Mouse (Mus musculus) myocyte (in vitro differentiated cells): Measurements from ENCODE around the gene Zfp652.

Source experiments
- CEBPB ChIP-seq: IDR thresholded peaks from 2 replicates; pipeline ENCODE4 v1.6.1; 2011; ENCODE audit warnings: mild to moderate bottlenecking, moderate library complexity; ENCODE audit not compliant: poor library complexity, insufficient read depth, severe bottlenecking
- MAX ChIP-seq: IDR thresholded peaks from one replicate; pipeline ENCODE4 v1.6.1; 2011; ENCODE audit warnings: low read depth, mild to moderate bottlenecking, control low read depth
- MYOD1 ChIP-seq, 3 experiments: IDR thresholded peaks; one replicate each; pipeline ENCODE4 v1.6.1; 2011; ENCODE audit warnings: control low read depth in 2 of 3, low read depth in 2 of 3, mild to moderate bottlenecking in 2 of 3, moderate library complexity in 1 of 3; ENCODE audit not compliant: insufficient read length in 2 of 3, control insufficient read depth in 1 of 3
- POLR2A ChIP-seq: IDR thresholded peaks from one replicate; pipeline ENCODE4 v1.6.1; 2011; ENCODE audit warnings: low read depth, mild to moderate bottlenecking, control low read depth, moderate library complexity; ENCODE audit not compliant: insufficient read length
- POLR2AphosphoS2 ChIP-seq: IDR thresholded peaks from one replicate; pipeline ENCODE4 v1.6.1; 2011; ENCODE audit warnings: low read depth, control low read depth; ENCODE audit not compliant: insufficient read length
- REST ChIP-seq: IDR thresholded peaks from one replicate; pipeline ENCODE4 v1.6.1; 2011; ENCODE audit warnings: mild to moderate bottlenecking, control low read depth, moderate library complexity; ENCODE audit not compliant: insufficient read depth, insufficient read length
- TCF12 ChIP-seq: IDR thresholded peaks from one replicate; pipeline ENCODE4 v1.6.1; 2011; ENCODE audit warnings: mild to moderate bottlenecking, control low read depth; ENCODE audit not compliant: poor library complexity, insufficient read depth, severe bottlenecking
- USF1 ChIP-seq: IDR thresholded peaks from one replicate; pipeline ENCODE4 v1.6.1; 2011; ENCODE audit warnings: low read depth, mild to moderate bottlenecking, control low read depth, moderate library complexity

DNA sequence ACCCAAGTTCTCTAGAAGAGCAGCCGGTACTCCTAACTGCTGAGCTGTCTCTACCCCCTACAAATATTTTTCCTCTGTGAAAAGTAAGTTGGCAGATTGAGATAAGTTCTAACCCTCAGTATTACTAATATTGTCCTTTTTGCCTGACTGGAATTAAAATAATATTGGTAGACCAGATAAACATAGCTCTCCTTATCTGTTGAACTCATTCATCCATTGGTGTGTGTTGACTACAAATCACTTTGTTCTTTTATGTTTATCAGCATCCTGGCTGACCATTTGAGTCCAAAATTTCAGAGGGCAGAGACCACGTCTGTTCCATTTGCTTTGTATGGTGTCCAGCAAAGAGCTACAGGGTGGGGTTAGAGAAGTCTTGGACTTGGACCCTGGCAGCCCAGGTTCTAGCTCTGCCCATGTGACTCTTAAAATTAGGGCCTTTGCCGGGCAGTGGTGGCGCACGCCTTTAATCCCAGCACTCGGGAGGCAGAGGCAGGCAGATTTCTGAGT is 2.9 kb upstream of the Zfp652 start:
- no peak for TF ChIP-seq REST
- TF ChIP-seq MYOD1 (IDR thresholded peaks at IDR 0.05; ENCODE audit: control insufficient read depth in 1 of 3, insufficient read length in 2 of 3, low read depth in 2 of 3) = no peak
- TF ChIP-seq TCF12 = no peak
- TF ChIP-seq POLR2AphosphoS2 = no peak
- TF ChIP-seq USF1 = no peak
- TF ChIP-seq CEBPB = no peak
- no peak for TF ChIP-seq POLR2A
- no peak for TF ChIP-seq MAX
